Mouse (Mus musculus) CD8-positive naive resting alpha-beta T cell, adult 2 months (primary cell): ENCODE results near the gene Flad1.

Experiments used
- DNase-seq, 2 experiments: peaks; one replicate each; pipeline ENCODE4 v3.0.0; 2022; ENCODE audit warnings: low read depth in 2 of 2, low spot score in 2 of 2

Gene Flad1

DNA sequence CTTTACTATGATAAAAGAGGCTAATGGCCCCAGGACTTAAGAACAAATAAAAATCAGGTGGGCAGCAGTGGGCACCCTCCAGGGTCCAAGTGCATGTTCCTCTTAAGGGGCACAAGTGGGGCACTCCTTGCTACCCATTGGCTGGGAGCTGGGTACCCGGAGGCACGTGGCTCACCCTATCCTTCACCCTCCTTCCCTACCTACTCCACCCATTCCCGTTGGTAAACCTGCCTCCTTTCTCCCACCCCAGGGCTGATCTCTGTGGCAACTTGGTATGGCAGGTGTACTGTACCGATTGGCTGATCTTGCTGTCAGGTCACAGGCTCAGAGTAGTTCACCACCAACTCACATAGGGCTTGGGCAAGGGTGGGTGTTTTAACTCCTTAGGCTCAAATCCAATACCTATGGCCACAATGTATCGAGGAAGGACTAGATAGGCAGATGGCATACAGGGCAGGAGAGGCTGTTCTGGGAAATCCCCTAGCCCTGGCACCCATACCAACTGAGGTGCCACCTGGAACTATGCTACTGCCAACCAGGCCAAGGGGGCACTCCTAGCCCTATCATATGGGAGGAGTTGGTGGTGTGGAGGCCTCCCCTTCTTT, 27.9 kb downstream of the Flad1 start:
- no peak for DNase-seq

DNA sequence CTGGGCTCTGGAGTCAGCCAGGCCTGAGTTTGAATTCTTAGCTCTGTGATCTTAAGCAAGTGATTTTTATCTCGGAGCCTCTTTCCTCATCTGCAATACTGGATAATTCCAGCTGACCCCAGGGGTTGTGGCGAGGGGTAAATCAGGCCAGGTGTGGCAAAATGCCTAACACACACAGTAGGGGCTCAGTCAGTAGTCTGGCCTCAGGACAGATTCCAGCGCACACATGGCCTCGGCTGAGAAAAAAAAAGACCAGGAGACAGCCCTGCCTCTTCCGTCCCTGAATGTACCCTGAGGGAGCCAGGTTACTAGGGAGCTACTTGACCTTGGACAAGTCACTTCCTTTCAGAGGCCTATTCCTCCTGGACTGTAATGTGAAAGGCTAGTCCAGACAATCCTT, 28.7 kb downstream of the Flad1 start:
- DNase-seq = no peak

DNA sequence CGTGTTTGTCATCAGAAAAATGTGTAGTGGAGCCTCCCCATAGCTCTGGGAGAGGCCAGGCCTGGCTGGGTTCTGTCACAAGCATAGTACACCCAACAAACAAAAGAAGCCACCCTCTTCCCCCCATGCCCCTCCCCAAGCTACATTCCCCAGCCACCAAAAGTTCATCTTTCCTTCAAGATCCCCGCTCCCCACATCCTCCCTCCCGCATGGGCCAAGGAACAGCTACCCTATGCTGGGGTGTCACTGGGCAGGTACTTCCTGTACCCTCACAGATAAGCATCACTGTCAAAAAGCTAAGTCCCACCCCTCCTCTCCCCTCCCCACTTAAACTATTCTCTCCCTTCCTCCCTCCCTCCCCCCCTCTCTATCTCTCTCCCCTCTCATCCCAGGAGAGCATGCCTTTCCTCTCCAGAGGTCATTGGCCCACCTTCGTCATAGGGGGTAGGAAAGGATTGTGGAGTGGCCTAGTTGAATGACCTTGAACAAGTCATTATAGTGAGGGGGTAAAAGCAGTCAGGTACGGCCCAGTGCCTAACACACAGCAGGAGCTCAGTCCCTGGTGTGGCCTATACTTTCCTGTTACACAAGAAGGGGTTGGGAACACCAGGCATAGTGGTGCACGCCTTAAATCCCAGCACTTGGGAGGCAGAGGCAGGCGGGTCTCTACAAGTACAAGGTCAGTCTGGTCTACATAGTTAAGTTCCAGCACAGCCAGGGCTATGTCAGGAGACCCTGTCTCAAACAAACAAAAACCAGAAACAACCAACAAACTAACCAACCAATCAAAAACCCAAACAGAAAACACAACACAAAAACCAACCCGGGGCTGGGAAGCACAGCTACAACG, 29.4 kb downstream of the Flad1 start:
- DNase-seq = no peak

DNA sequence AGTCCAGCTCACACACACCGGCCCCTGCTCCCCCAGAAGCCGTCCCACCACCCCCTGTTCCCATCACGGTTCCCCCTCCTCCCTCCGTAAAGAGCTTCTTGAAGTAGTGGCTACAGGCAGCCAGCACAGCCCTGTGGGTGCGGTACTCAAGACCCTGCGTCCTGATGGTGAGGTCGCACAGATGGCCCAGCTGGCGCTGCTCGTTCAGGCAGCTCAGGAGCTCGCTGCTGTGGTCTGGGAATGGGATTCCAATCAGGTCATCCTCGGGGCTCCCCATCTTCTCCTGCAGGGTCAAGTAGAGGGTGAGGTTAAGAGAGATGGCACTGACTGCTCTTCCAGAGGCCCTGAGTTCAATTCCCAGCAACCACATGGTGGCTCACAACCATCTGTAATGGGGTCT, 30.4 kb downstream of the Flad1 start:
- DNase-seq = no peak

DNA sequence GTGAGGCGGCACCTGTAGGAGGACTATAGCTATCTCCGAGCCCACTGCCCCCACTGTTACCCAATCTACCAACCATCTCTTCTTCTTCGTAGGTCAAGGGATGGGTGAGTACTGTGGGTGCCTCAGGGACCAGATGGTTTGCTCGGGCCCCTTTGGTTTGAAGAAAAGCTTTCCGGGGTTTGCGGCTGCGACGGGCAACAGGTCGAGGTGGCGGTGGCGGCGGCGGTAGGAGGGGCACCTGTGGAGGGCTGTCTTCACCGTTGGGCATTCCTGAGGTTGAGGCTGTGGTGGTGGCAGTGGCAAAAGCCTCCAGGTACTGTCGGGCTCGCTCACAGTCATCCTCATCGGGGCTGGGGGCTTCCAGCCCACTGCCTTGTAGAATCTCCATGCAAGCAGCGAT, 31.0 kb downstream of the Flad1 start:
- DNase-seq = no peak

DNA sequence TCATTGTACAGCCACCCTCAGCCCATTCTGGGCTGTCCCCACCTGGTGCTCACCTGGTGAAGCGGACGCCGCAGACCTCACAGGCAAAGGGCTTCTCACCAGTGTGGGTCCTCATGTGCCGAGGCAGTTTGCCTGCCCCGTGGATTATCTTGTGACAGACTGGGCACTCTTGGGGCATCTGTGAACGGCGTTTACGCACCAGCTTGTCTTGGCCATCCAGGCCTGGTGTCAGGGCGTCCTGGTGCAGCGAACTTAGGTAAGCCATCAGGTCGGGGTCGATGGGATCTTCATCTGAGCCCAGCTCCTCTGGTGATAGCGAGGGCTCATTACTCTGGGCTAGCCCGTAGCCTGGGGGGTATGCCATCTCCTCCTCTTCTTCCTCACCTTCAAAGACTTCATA, 31.4 kb downstream of the Flad1 start:
- DNase-seq = no peak

DNA sequence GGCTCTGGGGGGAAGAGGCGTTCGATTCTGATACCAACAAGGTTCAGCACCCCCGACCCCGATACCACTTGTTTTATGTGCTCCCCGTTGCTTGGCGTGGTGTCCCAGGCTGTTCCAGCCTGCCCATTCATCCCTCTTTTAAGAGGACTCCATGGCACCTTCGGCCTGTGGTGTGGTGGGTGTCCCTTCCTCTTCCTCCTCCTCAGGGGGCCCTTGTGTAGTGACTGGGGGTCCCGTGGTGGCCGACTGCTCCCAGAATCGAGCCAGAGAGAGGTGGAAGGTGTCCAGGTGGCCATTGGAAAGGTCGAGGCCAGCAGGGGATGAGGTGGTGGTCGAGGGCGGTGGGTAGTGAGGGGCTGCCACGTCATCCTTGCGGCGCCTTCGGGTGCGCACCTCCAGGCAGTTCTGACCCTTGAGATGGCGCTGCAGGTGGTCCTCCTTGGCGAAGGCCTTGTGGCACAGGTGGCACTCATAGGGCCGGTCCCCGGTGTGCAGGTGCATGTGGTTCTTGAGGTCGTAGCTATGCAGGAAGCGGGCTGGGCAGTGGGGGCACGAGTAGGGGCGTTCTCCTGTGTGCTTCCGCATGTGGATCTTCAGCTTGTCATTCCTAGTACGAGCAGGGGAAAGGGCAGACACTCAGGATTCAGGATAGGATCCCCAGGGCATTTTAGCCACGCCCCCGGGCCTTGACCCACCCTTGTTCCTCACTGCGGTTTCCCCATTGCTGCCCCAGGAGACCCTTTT, 32.1 kb downstream of the Flad1 start:
- no peak for DNase-seq

DNA sequence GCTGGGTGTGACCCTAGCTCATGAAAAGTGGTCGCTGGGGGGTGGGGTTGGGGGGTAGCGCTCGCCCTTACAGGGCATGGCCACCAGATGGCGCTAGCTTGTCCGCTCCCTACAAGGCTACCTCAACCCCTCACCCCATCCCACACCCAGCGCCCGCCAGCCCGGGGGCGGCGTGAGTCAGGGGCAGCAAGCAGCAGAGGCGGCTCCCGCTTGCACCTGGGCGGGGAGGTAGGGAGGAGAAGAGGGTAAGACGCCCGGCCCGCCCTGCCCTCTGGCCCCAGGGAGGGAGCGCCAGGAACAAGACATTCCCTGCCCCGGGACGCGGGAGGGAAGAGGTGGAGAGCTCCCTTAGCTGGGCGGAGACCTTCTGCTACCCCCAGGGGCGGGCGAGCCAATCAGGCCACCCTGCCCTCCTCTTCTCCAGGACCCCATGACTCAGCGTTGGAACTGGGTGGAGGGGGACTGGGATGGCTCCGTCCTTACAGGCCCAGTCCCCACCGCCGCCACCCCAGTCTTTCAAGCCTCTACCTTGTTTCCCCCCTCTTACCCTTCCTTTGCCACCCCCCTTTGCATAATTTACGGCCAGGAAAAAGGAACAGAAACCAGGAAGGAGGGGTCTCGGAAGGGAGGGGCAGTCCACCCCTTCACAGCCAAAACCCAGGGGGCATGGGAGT, 33.1 kb downstream of the Flad1 start:
- peak; percentile 49 to 61 for DNase-seq

DNA sequence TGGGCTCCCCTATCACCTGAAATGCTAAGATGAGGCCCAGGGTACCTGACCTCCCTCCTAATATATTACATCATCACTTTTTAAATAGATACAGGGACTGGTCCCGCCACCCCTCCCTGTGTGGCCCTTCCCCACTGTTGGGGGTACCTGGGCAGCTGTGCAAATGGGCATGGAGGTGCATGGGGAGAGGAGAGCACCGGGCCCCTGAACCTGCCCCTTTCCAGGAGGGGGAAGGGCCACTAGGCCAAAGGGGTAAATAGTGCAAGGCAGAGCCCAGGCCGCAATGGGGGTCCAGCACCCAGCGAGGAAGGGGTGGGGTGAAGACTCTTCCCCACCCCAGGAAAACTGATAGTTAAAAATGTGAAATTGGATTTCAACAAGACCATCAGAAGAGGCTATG, 33.8 kb downstream of the Flad1 start:
- DNase-seq = no peak

DNA sequence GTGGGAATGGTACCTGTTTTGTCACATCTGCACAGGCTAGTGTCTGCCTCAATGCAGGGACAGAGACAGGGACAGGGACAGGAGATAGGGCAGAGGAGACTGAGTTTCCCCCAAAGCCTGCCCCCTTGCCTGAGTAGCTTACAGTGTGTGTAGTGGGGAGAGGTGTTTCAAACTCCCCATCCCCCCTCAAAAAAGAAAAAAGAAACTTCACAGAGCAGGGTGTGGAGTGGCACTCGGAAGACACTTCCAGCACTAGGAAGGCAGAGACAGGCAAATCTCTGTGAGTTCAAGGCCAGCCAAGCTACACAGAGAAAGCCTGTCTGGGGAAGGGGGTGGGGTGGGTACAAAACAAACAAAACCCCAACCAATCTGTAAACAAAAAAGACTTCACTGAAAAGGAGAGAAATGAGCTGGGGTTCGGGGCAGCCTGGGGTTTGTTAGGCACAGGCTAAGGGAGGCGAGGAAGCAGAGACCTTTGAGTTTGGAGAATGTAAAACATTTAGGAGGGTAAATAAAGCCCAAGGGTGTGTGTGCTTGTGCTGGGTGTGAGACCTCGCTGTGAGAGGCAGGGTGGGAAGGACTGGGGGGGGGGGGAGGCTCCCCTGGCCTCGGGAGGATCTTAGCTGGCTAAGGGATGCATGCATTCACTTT, 38.0 kb downstream of the Flad1 start:
- no peak for DNase-seq

DNA sequence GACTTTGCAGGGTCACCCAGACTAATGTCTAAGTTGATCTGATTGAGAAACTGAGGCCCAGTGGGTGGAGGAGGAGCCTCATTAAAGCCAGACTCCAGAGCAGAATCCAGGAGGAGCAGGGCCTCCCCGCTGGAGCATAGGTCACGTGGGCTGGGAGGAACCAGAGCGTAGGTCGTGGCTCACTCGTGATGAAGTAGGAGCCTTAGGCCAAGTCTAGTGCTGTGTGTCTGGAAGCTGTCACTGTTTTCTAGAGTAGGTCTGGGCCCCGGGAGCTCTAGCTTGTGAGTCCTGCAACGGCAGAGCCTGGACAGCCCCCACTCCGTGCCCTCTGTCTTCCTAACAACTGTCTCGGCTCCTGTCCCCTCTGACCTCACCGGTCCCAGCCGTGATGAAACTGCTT, 44.3 kb downstream of the Flad1 start:
- DNase-seq = no peak

DNA sequence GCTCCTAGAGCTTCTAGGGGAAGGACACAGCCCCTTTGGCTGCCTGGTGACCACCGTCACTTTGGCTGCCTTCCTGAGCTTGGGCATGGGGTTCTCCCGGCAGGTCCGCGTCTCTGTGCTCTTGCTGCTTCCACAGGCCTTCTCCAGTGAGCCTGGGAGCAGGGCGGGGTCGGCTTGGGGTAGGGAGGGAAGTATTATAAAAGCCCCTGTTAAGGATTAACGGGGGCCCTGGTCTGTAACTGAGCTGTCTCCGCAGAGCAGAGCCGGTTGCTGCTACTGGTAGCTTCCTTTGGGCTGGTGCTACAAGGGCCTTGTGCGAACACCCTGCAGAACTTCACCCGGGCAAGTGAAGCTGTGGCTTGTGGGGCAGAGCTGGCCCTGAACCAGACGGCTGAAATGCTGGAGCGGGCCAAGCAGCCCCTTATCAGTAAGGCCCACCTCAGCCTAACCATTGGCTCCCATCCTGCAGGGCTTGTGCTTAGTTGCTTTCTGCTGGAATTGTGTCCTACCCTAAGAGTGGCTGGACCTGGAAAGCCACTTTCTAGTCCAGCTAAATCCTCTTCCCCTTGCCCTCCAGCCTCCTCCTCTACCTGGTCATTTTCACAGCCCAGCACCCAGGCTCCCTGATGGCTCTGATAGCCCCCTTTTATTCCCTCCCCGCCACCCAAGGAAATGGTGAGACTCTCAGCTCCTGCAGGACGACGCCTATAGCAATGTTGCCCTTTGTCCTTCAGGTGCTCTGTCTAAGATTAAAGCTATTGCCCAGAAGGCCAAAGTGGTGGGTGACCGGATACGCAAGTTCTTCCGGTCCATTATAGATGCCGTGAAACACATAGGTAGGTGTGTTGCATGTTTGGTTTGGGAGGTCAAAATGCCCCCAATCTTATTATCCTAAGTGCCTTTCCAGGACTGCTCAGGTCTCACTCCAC, 45.9 kb downstream of the Flad1 start:
- no peak for DNase-seq

DNA sequence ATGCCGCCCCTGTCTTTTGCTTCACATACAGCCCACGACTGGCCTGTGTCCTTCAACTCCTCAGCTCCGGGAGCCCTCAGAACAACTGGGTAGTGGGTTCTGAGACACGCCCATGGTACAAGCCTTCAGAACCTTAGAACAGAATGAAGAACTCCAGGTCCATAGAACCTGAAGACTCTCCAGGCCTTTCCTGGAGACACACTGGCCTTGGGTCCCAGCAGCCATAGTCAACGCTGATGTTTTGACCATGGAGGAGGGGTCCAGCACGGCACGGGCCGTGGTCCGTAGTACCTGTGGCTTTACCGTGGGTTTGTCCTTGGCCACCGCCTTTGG, 46.6 kb downstream of the Flad1 start, which contains the start of gene Dcst1:
Gene Dcst1, minus strand, starts transcription at position 101 of the 333 bp plus-strand sequence.
- DNase-seq = no peak

DNA sequence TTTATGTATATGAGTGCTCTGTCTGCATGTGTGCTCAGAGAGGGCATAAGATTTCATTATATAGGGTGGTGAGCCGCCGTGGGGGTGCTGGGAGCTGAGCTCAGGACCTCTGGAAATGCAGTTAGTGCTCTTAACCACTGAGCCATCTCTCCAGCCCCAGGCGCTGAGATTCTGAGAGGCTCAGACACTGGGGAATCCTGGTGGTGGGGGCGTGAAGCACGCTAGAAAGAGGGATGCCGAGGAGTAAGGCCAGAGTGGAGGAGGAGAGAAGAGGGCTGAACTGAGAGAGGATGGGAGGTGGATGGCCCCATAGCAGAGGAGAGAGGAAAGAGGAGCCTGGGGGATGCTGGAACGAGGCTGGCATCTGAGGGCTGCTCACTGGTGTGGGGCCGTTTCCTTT, 47.0 kb downstream of the Flad1 start:
- DNase-seq = no peak

DNA sequence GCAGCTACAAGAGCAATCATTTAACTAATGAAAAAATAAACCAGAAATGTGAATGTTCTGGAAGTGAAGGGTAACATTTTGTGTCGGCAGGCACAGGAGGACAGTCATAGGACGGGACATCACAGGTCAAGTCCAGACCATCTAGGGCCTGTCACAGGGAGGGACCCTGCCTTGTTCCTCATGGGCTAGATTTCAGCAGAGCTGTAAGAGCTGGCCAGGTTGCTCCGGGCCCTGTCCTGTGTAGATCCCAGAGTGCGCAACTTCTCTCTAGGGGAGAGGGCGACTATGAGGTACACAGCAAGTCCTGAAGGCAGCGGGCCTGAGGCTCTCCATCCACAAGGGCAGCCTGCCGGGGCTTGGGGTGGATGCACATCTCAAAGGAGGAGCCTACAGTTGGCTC, 50.0 kb downstream of the Flad1 start, which contains the start of gene Dcst2:
Gene Dcst2, plus strand, starts transcription at position 301 of the 400 bp plus-strand sequence.
- no peak for DNase-seq

DNA sequence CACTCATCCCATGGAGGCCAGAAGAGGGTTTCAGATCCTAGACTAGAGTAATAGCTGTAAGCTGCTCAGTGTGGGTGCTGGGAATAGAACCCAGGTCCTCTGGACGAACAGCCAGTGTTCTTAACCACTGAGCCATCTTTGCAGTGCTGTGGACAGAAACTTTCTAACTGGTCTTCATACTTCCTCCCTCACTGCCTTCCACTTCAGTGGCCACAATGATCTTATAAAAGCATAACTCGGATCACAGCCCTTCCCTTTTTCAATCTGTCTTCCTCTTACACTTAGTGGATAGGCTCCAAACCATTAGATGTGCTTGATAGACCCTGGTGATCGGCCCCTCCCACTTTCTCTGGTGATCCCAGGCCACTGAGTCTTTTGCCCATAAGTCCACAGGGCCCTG, 51.4 kb downstream of the Flad1 start:
- no peak for DNase-seq

DNA sequence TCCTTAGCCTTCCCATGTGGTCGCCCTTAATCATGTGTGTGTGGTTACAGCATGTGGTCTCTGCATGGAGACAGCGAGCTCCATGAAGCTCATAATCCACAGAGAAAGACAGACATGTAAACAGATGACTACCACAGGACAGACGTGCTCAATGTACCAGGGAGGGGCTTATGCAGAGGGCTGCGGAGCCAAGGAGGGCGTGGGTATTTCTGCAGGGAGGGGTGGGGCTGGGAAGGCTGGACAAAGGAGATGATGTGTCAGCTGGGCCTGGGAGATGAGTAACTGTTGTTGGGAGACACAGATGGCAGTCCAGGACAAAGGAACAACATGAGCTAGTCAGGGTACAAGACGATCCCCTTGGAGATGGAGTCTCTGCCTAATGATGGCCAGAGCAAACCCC, 52.0 kb downstream of the Flad1 start:
- no peak for DNase-seq

DNA sequence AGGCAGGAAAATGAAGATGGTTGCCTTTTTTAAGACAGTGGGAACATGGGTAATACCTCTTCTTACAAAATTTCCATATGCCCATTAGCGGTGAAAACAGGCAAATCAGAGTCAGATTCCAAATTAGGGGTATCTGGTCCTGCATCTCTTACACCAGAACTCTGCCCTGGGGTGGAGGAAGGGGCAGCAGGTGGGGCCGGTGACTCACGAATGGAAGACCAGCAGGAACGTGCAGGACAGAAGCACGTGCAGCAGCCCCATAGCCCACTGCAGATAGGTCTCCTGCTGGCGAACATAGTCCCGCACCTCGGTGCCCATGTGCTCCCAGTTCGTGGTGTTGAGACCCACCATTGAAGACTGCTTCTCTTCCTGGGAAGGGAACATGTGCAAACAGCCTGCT, 55.6 kb downstream of the Flad1 start:
- no peak for DNase-seq

DNA sequence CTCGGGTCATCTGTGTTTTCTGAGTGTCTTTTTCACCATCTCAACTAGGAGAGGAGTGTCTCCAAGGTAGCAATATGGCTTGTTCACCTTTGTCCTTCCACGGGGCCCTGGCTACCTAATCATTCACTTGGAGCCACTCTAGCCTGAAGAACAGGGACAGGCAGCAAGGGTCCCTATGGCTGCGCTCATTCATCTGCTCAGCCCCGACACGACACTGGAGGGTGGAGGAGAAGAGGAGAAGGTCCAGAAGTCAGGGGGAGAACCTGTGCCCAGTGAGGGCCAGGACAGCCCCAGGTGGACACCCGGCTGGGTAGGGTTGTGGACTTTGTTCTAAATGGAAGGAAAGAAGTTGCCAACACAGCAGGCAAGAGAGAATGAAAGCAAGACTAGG, 56.2 kb downstream of the Flad1 start:
- no peak for DNase-seq
